Mouse (Mus musculus) thymus, postnatal 14 days (tissue): ENCODE results near the gene Klhl35.
A peak's percentile ranks its signal among the peaks of the same experiment; 100 is the strongest.

Source experiments
- DNase-seq: peaks from one replicate; pipeline ENCODE4 v3.0.0; 2021

Gene Klhl35

GRCm38 (mm10) chr7:99465811-99466210, at the start of gene Klhl35:
Klhl35 (plus strand) TSS chr7:99466004.
- no peak for DNase-seq

- no peak for DNase-seq
Measured at GRCm38 (mm10) chr7:99419311-99419710, 46.5 kb upstream of the Klhl35 start.

- no peak for DNase-seq
Measured at GRCm38 (mm10) chr7:99421006-99421405, 44.8 kb upstream of the Klhl35 start.

GRCm38 (mm10) chr7:99424538-99425155, 41.2 kb upstream of the Klhl35 start:
- no peak for DNase-seq

- no peak for DNase-seq
Measured at GRCm38 (mm10) chr7:99425706-99426105, 40.1 kb upstream of the Klhl35 start.

- no peak for DNase-seq
Measured at GRCm38 (mm10) chr7:99427031-99427430, 38.8 kb upstream of the Klhl35 start.

GRCm38 (mm10) chr7:99427987-99428386, 37.8 kb upstream of the Klhl35 start:
- DNase-seq = no peak

GRCm38 (mm10) chr7:99428836-99429235, 37.0 kb upstream of the Klhl35 start:
- no peak for DNase-seq

GRCm38 (mm10) chr7:99429786-99430185, 36.0 kb upstream of the Klhl35 start:
- DNase-seq = no peak

GRCm38 (mm10) chr7:99430246-99430645, 35.6 kb upstream of the Klhl35 start:
- no peak for DNase-seq

- DNase-seq = no peak
Measured at GRCm38 (mm10) chr7:99432248-99432647, 33.6 kb upstream of the Klhl35 start.

GRCm38 (mm10) chr7:99432863-99433262, 32.9 kb upstream of the Klhl35 start:
- no peak for DNase-seq

GRCm38 (mm10) chr7:99434672-99435250, 31.0 kb upstream of the Klhl35 start:
- DNase-seq = no peak

GRCm38 (mm10) chr7:99436530-99436929, 29.3 kb upstream of the Klhl35 start:
- no peak for DNase-seq

- DNase-seq = no peak
Measured at GRCm38 (mm10) chr7:99438881-99439280, 26.9 kb upstream of the Klhl35 start.

- no peak for DNase-seq
Measured at GRCm38 (mm10) chr7:99441534-99442072, 24.2 kb upstream of the Klhl35 start.

- no peak for DNase-seq
Measured at GRCm38 (mm10) chr7:99443164-99443563, 22.6 kb upstream of the Klhl35 start.

- peak; percentile 18 for DNase-seq
Measured at GRCm38 (mm10) chr7:99444012-99444411, 21.8 kb upstream of the Klhl35 start.

- no peak for DNase-seq
Measured at GRCm38 (mm10) chr7:99445833-99446232, 20.0 kb upstream of the Klhl35 start.

- DNase-seq = no peak
Measured at GRCm38 (mm10) chr7:99447323-99447722, 18.5 kb upstream of the Klhl35 start.

GRCm38 (mm10) chr7:99448619-99449018, 17.2 kb upstream of the Klhl35 start:
- no peak for DNase-seq

- peak; percentile 51 for DNase-seq
Measured at GRCm38 (mm10) chr7:99449063-99449462, 16.7 kb upstream of the Klhl35 start.

- no peak for DNase-seq
Measured at GRCm38 (mm10) chr7:99449751-99450150, 16.1 kb upstream of the Klhl35 start.

GRCm38 (mm10) chr7:99450703-99451102, 15.1 kb upstream of the Klhl35 start:
- peak; percentile 74 for DNase-seq

GRCm38 (mm10) chr7:99452859-99453258, 12.9 kb upstream of the Klhl35 start:
- no peak for DNase-seq
